Mouse (Mus musculus) hematopoietic stem cell, adult 5-6 weeks (primary cell): Measurements from ENCODE around the gene Fbxl12. TPM values are rescaled to one million over a fixed set of nuclear protein-coding genes. Genes with fewer than 3 reads are reported as not detected.

Source experiments
- ATAC-seq, 2 experiments: fragments of 125-278 bp in 1 of 2; replicated peaks in 1 of 2; 2 replicates each; pipeline ENCODE4 v1.8.0; 2016 to 2017; ENCODE audit warnings: inconsistent platforms in 2 of 2, mild to moderate bottlenecking in 2 of 2, moderate number of reproducible peaks in 2 of 2, low read depth in 1 of 2, moderate TSS enrichment in 1 of 2; ENCODE audit not compliant: low FRiP score in 2 of 2, poor library complexity in 2 of 2, severe bottlenecking in 2 of 2, insufficient read depth in 1 of 2, low TSS enrichment in 1 of 2
- total RNA-seq: library from RNA; stranded (forward); fragments of 172-1452, 232-1000 nt; gene quantifications from 2 replicates; pipeline ENCODE4 v1.2.3, GENCODE M21; 2017

The Fbxl12 gene
- total RNA-seq, 1 experiment from 2014 or later: 5.3 TPM

DNA sequence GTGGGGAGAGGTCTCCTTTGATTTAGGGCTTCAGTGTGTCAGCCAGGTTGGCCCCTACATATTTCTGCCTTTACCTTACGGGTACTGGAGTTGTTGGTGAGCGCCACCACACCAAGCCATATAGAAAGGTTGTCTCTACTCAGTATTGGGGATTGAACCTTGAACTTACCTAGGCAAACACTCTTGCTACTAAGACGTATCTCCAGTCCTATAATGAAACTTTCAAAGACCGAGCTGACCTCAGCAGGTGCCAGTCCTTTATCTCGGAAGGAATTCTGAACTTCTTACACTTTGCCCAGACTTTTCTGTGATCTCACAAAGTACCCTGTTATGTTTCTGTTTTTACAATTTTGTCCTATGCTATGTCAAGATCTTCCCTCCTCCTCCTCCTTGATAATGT is 32.6 kb downstream of the Fbxl12 start:
- no peak for ATAC-seq

DNA sequence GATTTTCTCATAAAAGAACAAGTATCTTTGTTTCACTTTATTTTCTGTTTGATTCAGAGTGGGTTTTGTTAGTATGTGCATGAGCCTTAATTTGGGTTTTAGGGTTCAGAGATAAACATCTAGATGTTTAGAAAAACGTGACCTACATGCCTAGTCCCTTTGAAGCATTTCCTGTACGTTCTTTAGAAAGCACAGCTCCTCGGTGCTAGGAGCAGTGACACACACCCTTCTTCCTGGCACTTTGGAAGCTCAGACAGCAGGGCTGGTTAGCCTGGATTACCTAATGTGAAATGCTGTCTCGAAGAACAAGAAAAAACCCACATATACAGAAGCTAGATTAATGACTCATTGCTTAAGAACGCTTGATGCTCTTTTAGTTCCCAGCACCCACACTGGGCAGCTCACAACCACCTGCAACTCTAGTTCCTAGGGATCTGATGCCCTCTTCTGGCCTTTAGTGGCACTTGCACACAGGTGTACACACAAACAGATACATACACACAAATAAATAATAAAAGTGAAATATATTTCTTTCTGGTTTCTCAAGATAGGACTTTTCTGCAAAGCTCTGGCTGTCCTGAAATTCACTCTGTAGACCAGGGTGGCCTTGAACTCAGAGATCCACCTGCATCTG is 34.6 kb downstream of the Fbxl12 start:
- ATAC-seq: no peak

GRCm38 (mm10) chr9:20607100-20607974 is 37.2 kb downstream of the Fbxl12 start:
- ATAC-seq: peak; percentile 94 to 98

DNA sequence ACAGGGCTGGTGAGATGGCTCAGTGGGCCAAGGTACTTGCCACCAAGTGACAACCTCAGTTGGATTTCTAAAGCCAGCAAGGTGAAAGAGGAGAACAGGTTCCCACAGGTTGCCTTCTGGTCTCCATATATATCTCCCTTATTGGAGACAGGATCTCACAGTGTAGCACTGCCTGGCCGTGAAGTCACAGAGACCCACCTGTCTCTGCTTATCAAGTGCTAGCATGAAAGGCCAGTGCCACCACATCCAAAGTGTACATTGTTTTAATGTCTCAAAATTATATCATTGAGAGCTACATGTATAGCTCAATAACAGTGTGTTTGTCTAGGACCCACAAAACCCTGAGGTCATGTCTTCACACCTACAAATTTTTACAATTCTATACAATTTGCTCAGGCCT is 38.3 kb downstream of the Fbxl12 start:
- ATAC-seq: no peak

- ATAC-seq: no peak
Measured at GRCm38 (mm10) chr9:20601270-20601669, 43.3 kb downstream of the Fbxl12 start.

DNA sequence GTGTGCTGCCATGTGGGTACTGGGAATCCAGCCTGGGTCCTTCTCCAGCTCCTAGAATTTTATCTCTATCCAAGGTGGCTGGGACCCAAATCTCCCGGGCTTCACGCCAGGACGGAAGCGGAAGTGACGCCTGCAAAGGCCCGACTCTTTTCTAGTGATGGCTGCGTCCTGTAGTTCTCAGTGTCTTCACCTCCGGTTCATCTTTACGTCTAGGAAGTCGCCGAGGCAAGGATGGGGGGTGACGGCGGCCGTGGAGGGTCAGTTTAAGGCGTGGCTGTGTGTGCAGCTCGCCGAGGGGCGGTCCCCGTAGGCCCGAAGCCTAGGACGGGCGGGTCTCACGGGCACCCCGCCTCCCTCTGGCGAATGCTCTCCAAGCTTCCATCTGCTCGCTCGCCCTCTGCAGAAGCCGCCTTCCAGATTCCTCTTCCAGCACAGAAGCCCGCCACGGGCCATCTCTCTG is 63.4 kb downstream of the Fbxl12 start, which contains the start of gene Zfp846:
Zfp846 (plus strand) TSS at position 117 of the 460 bp plus-strand sequence.
- peak; percentile 99 for ATAC-seq

- no peak for ATAC-seq
Measured at GRCm38 (mm10) chr9:20576591-20576990, 68.0 kb downstream of the Fbxl12 start.

DNA sequence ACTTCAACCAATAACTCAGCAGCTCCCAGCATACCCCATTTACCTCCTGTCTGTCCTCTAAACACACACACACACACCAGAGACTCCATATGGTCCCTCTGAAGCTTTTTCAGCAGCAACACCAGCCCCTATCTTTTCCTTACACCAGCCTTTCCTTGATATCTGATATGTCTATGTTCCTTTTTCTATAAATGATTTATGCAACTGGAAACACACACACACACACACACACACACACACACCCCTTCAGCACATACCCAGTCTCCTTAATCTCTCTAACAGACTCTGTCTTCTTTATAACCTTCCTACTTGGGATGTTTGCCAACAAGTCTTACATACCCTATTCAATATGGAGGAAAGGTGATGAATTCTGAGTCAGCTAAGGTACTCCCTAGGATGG is 73.5 kb downstream of the Fbxl12 start:
- ATAC-seq: no peak

Other genes starting within 250 kb of the Fbxl12 start
- gene Zfp26, start 184.6 kb downstream of the Fbxl12 start, total RNA-seq: 38.0 and 56.2 TPM in 2 replicates
- gene Zfp426, start 152.0 kb downstream of the Fbxl12 start, total RNA-seq: 24.3 and 33.7 TPM in 2 replicates
- 71.9 and 79.2 TPM in 2 replicates for gene Zfp266, start 123.3 kb downstream of the Fbxl12 start, total RNA-seq
- 5.5 and 7.2 TPM in 2 replicates for gene Zfp846, start 63.5 kb downstream of the Fbxl12 start, total RNA-seq
- 63.3 and 185 TPM in 2 replicates for gene Ubl5, start 1.9 kb downstream of the Fbxl12 start, total RNA-seq
- gene Pin1, start 7.3 kb upstream of the Fbxl12 start, total RNA-seq: 8.9 and 13.4 TPM in 2 replicates
- not detected in 2 replicates for gene Olfm2, start 101.6 kb upstream of the Fbxl12 start, total RNA-seq
- gene Col5a3, start 170.3 kb upstream of the Fbxl12 start, total RNA-seq: not detected in 2 replicates
- gene Rdh8, start 173.7 kb upstream of the Fbxl12 start, total RNA-seq: not detected in 2 replicates
- 41.5 and 74.4 TPM in 2 replicates for gene A230050P20Rik, start 223.9 kb upstream of the Fbxl12 start, total RNA-seq
- 0.79 and 0.88 TPM in 2 replicates for gene Angptl6, start 235.0 kb upstream of the Fbxl12 start, total RNA-seq
- gene Ppan, start 243.4 kb upstream of the Fbxl12 start, total RNA-seq: 118 and 137 TPM in 2 replicates